Mouse (Mus musculus): Measurements from ENCODE around the gene Kif26a.

The Kif26a gene

GRCm38 (mm10) chr12:112221290-112221689, 75.3 kb downstream of the Kif26a start:
- no peak for DNase-seq (ENCODE audit: low read depth)

- DNase-seq (ENCODE audit: low read depth): no peak
Measured at GRCm38 (mm10) chr12:112221754-112222439, 75.9 kb downstream of the Kif26a start.

- no peak for DNase-seq (ENCODE audit: low read depth)
Measured at GRCm38 (mm10) chr12:112223721-112224337, 77.8 kb downstream of the Kif26a start.

- DNase-seq (ENCODE audit: low read depth): no peak
Measured at GRCm38 (mm10) chr12:112226238-112226637, 80.2 kb downstream of the Kif26a start.

- DNase-seq (ENCODE audit: low read depth): no peak
Measured at GRCm38 (mm10) chr12:112226656-112227055, 80.6 kb downstream of the Kif26a start.

GRCm38 (mm10) chr12:112229084-112229483, 83.1 kb downstream of the Kif26a start:
- DNase-seq (ENCODE audit: low read depth): no peak

- DNase-seq (ENCODE audit: low read depth): no peak
Measured at GRCm38 (mm10) chr12:112230196-112230595, 84.2 kb downstream of the Kif26a start.

All from 416B (cell line).